Mouse (Mus musculus) ES-Bruce4 (cell line): ENCODE results near the gene Slc39a13. TPM values are rescaled to one million over a fixed set of nuclear protein-coding genes. Genes with fewer than 3 reads are reported as not detected.
A peak's percentile ranks its signal among the peaks of the same experiment; 100 is the strongest.
"Not testable (repeated sequence)": the region's sequence is repeated elsewhere in the genome, so short reads cannot be mapped to it uniquely, and the experiment has no call there.

Source experiments
- H3K27ac ChIP-seq: 2 replicates; pipeline ENCODE4 v1.5.1; 2012; ENCODE audit warnings: low read length, inconsistent platforms; ENCODE audit not compliant: insufficient read depth
- H3K27me3 ChIP-seq: 2 replicates; pipeline ENCODE4 v1.6.1; 2012; ENCODE audit warnings: mild to moderate bottlenecking, low read length, inconsistent platforms; ENCODE audit not compliant: control insufficient read depth, poor library complexity, insufficient read depth, severe bottlenecking
- H3K36me3 ChIP-seq: 2 replicates; pipeline ENCODE4 v1.6.1; 2012; ENCODE audit warnings: inconsistent platforms, mild to moderate bottlenecking, low read length, moderate library complexity; ENCODE audit not compliant: control insufficient read depth, poor library complexity, insufficient read depth, severe bottlenecking
- H3K4me1 ChIP-seq: one replicate; pipeline ENCODE4 v1.8.1; 2011; ENCODE audit warnings: low read length; ENCODE audit not compliant: control insufficient read depth, insufficient read depth
- H3K4me3 ChIP-seq: 2 replicates; pipeline ENCODE4 v1.5.1; 2011; ENCODE audit warnings: low read depth, mild to moderate bottlenecking, low read length
- H3K9ac ChIP-seq: 2 replicates; pipeline ENCODE4 v1.6.1; 2012; ENCODE audit warnings: low read depth, mild to moderate bottlenecking, inconsistent platforms; ENCODE audit not compliant: poor library complexity, severe bottlenecking
- H3K9me3 ChIP-seq: replicated peaks from 2 replicates; pipeline ENCODE4 v1.6.1; 2012; ENCODE audit warnings: mild to moderate bottlenecking, low read length, inconsistent platforms; ENCODE audit not compliant: control insufficient read depth, poor library complexity, insufficient read depth, severe bottlenecking
- CTCF ChIP-seq: IDR thresholded peaks from one replicate; pipeline ENCODE4 v1.8.1; 2011; ENCODE audit warnings: low read depth, low read length
- EP300 ChIP-seq: IDR thresholded peaks from 2 replicates; pipeline ENCODE4 v1.6.1; 2011; ENCODE audit warnings: low read depth, low read length; ENCODE audit not compliant: insufficient read depth
- POLR2A ChIP-seq: IDR thresholded peaks from one replicate; pipeline ENCODE4 v1.8.1; 2011; ENCODE audit warnings: low read length; ENCODE audit not compliant: insufficient read depth
- polyA plus RNA-seq: library from polyadenylated mRNA; stranded (reverse); fragments of >200 nt; gene quantifications from 2 replicates; pipeline ENCODE4 v1.2.4, GENCODE M21; 2011; ENCODE audit warnings: low read depth; ENCODE audit not compliant: missing spikeins, insufficient read depth, insufficient read length

Gene Slc39a13
- polyA plus RNA-seq, 1 experiment = 9.2 TPM

DNA sequence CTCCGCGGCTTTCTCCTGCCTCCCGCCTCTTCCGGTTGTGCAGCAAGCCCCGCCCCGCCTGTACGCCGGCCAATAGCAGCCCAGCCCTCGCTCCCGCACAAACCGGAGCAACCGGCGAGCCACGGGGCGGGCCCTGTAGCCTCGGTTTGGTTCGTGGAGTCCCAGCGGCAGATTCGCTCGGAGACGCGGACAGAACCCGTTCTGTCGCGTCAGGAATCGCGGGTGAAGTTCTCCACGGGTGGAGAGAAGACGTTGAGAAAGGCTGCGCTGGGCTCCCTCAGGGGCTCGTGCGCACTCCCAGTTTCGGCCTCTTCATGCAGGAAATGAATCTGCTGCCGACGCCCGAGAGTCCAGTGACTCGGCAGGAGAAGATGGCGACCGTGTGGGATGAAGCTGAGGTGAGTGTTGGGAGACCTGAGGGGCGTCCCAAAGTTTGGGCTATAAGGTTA, 16.3 kb downstream of the Slc39a13 start, which contains the start of gene Psmc3:
TSS of gene Psmc3 (plus strand) at position 76 of the 449 bp plus-strand sequence.
- Histone ChIP-seq H3K4me1 (no peaks in the 10 kb centered on the region), H3K9ac (peak within 1 kb of the TSS; percentile 69), H3K4me3 (peak within 1 kb of the TSS; percentile 98), H3K36me3 (peaks cover 32% of the 10 kb centered on the region), H3K9me3 (no peaks in the 10 kb centered on the region), H3K27ac (no peak within 1 kb of the TSS), H3K27me3 (no peaks in the 10 kb centered on the region)
- TF ChIP-seq CTCF = no peak
- no peak for TF ChIP-seq EP300
- TF ChIP-seq POLR2A = no peak

DNA sequence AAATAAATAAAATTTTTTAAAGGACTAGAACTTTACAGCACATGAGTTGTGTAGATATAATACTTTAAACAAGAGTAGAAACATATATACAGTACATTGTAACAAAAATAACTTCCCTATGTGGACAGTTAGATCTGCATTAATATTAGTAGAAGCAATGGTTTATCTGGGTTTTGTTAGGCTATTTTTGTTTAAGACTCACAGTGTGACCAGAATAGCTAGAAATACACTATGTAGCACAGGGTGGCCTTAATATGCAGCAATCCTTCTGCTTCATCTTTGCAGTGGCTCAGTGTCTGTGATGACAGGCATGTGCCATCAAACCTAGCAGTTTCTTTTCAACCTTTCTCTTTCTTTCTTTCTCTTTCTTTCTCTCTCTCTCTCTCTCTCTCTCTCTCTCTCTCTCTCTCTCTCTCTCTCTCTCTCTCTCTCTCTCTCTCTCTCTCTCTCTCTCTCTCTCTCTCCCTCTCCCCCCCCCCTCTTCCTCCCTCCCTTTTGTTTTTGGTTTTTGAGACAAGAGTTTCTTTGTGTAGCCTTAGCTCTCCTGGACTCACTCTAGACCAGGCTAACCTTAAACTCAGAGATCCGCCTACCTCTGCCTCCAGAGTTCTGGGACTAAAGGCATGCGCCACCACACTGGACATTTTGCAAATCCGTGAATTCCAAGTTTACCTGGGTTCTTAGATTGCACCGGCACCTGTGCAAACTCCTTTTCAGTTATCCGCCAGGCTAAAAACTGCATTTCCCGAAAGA, 16.9 kb downstream of the Slc39a13 start:
- Histone ChIP-seq H3K27me3 (no peaks in the 10 kb centered on the region), H3K36me3 (peaks cover 27% of the 10 kb centered on the region), H3K4me1 (no peaks in the 10 kb centered on the region), H3K27ac (no peak overlapping the region), H3K4me3 (peak overlapping the region; percentile 95), H3K9ac (peak overlapping the region; percentile 69), H3K9me3 (no peaks in the 10 kb centered on the region)
- no peak for TF ChIP-seq POLR2A
- no peak for TF ChIP-seq EP300
- no peak for TF ChIP-seq CTCF

DNA sequence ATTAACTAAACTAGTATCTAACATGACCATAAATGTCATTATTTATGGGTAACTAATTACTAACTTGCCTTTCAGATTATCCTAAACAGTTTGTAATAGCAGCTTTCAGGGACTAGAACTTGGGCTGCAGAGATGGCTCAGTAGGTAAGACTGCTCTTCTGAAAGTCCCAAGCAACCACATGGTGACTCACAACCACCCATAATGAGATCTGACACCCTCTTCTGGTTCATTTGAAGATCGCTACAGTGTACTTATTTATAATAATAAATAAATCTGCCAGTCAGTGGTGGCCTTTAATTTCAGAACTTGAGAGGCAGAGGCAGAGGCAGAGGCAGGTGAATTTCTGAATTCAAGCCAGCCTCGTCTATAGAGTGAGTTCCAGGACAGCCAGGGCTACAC, 17.5 kb downstream of the Slc39a13 start:
- H3K27ac ChIP-seq = no peak overlapping the region
- TF ChIP-seq POLR2A (no peak), CTCF (no peak), EP300 (no peak)
- H3K9ac ChIP-seq = no peak overlapping the region
- no peak overlapping the region for H3K4me3 ChIP-seq
- no peaks in the 10 kb centered on the region for H3K27me3 ChIP-seq
- no peaks in the 10 kb centered on the region for H3K9me3 ChIP-seq
- H3K36me3 ChIP-seq = peaks cover 23% of the 10 kb centered on the region
- H3K4me1 ChIP-seq = no peaks in the 10 kb centered on the region

DNA sequence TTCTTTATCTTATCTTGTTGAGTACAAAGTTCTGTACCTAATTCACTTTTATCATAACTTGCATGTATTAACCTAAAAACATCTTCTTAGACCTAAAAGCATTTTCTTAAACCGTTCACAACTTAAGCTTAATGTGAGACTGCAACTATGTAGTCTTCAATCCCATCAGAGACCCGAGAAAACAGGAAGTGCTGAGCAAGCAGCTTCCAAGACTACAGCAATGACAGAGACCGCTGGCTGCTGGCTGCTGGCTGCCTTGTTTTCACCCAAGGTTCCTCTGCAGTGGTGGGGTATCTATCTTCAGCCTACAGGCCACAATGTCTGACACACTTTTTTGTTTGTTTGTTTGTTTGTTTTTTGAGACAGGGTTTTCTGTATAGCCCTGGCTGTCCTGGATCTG, 18.3 kb downstream of the Slc39a13 start:
- no peak overlapping the region for H3K27ac ChIP-seq
- H3K4me3 ChIP-seq = no peak overlapping the region
- peaks cover 15% of the 10 kb centered on the region for H3K36me3 ChIP-seq
- H3K4me1 ChIP-seq = no peaks in the 10 kb centered on the region
- no peaks in the 10 kb centered on the region for H3K9me3 ChIP-seq
- no peaks in the 10 kb centered on the region for H3K27me3 ChIP-seq
- H3K9ac ChIP-seq = no peak overlapping the region
- TF ChIP-seq CTCF (no peak), POLR2A (no peak), EP300 (no peak)

DNA sequence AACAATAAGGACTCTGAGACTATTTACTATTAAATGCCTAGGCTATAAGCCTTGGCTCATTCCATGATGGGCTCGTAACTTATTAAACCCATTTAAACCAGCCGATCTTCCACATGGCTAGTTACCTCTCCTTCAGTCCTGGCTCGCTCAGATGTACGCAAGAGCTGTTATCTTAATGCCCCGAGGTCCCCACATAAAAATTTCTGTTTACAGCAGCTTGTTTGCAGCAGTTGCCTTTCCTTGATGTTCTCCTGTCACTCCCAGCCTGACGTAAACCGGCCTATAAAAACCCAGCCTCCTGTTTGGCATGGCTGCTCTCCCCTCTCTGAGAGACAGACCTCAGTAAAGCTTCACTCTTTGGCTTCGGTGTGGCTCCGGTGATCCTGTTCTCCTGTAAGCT, 22.9 kb downstream of the Slc39a13 start:
- no peak overlapping the region for H3K4me3 ChIP-seq
- no peak overlapping the region for H3K27ac ChIP-seq
- no peak for TF ChIP-seq EP300
- no peaks in the 10 kb centered on the region for H3K27me3 ChIP-seq
- H3K4me1 ChIP-seq = peaks cover 4% of the 10 kb centered on the region
- H3K9me3 ChIP-seq = no peaks in the 10 kb centered on the region
- no peak overlapping the region for H3K9ac ChIP-seq
- no peaks in the 10 kb centered on the region for H3K36me3 ChIP-seq

DNA sequence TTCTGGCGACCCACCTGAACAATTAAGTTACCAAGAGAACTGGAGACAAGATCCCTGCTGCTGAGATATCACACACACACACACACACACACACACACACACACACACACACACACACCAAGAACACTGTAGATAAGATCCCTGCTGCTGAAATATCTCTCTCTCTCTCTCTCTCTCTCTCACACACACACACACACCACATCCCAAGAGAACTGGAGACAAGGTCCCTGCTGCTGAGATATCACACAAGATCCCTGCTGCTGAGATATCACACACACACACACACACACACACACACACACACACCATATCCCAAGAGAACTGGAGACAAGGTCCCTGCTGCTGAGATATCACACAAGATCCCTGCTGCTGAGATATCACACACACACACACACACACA, 24.4 kb downstream of the Slc39a13 start:
- H3K36me3 ChIP-seq, H3K27me3 ChIP-seq, H3K4me1 ChIP-seq, H3K27ac ChIP-seq, H3K9me3 ChIP-seq, H3K4me3 ChIP-seq: not testable (repeated sequence)
- peak overlapping the region; percentile 19 for H3K9ac ChIP-seq
